Mouse (Mus musculus): ENCODE data around the gene Slc35g2.

Slc35g2 gene

DNA sequence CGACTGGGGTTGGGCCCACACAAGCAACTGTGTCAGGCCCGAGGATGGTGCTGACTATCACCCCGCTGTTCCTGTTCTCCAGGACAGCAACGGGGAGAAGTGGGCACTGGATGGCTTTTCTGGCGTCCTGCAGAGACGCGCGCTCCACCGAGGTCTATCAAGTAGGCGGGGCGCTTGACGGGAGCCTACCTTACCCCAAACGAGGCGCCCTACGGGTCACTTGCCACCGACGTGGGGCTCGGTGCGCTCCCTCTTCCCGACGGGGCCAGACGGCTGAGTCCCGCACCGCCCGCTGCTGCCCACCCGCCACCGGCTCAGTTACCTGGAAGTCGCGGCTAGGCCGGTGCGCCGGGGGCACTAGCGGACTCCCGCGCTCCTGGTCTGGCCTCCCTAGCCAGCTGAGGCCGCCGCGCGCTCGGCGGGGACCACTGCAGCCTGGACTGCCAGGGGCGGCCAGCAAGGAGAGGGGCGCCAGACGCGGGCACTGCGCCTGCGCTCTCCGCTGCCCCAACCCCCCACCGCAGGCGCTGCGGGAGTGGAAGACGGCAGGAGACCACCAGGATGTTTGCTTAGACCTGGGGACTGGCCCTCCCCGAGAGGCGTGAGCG lies at the start of gene Slc35g2:
Gene Slc35g2 (minus strand): TSS at position 465 of the 608 bp plus-strand sequence.
- in situ Hi-C loops (cut with MboI, MseI) = no loop called here

DNA sequence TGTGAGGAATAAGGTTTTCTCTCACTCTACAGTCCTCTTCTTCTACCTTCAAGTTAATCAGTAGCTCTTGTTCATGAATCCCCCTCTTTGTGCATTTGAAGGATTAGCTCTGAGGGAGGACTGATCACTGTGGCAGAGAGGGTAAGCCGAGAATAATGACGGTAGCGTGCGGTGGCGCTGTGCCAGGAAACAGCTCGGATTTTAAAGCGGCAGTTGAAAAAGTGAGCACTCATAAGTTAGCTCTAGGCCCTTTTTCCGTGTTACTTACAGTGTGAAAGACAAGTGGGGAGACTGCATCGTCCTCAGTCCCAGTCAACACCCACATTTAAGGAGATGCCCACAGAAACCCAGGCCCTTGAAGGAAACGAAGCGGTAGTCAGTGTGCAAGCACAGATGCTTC lies 46.1 kb upstream of the Slc35g2 start:
- in situ Hi-C loops (cut with MboI, MseI) = no loop called here

DNA sequence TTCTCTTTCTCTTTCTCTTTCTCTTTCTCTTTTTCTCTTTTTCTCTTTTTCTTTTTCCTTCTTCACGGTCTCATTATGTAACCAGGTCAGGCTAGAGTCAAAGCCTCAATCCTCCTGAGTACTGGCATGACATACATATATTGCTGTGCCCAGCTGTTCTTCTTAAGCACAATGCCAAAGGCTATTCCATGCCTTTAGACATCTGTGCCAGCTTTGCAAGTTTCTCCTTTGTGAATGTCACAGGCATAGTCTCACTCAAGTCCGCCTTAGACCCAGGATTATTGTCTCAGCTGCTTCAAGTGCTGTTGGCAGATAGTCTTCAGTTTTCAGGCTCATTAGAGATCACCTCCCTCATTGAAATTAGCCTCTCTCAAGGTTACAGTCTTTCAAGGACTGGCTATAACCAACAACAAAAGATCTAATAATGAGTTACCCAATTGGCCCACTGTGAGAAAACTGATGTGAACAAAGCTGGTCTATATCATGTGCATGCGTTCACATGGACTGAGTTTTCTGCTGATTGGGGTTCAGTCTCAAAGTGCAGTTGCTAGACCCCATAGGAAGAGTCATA lies 42.7 kb upstream of the Slc35g2 start:
- in situ Hi-C loops (cut with MboI, MseI) = no loop called here

DNA sequence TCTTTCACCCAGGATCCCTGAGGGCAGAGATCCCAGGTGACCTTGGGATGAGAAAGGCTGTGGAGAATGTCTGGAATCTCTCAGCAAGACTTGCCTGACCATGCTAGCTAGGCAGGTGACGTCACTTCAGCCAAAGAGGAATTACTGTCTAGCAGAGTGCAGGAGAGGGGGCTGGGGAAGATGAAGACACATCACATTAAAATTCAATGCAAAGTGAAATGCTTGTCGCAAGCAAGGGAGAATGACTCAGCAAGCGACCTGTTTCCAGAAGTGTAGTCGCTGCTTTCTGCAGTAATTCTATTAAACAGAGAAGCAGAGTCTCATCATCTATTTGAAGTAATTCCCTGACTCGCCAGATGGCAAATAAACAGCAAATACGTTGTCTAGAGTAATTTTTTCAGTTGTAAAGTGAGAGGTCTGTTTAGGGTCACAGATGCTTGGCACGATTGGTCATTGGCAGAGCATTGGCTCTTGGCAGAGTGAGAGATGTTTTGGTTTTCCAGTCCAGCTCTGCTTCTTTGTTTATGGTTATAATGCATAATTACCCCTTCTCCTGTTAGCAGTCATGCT lies 35.2 kb upstream of the Slc35g2 start:
- in situ Hi-C loops (cut with MboI, MseI) = no loop called here

DNA sequence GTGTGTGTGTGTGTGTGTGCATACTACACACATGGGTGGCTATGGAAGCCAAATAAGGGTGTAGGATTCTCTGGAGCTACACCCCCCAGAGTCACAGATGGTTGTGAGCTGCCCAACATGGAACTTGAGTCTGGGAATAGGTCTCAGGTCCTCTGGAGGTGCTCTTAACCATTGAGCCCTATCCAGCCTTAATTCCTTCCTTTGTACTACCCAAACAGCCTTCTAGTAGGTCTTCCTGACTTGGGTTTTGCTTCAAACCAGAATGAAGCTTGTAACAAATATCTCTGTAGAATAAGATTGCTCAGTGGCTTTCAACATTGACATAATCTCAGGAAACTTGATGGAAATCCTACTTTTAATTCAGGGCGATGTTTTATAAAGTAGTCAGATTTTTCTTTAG lies 34.6 kb upstream of the Slc35g2 start:
- in situ Hi-C loops (cut with MboI, MseI) = no loop called here

DNA sequence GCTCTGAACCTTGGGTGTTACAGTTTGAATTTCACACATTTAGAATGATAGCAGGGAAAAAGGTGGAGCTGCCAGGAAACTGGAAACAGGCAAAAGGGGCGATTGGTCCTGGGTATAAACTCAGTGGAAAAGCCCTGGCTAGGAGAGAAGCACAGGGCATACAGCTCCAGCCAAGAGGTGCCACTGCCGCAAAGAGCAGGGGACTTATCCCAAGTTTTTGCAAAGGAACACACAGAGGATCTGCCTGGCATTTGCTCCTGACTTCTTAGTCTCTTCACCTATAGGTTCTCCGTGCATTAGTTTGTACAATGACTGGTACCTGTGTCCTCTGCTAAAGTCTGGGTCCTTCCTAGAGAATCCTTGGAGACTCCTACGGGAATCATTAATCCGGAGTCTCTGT lies 32.3 kb upstream of the Slc35g2 start:
- in situ Hi-C loops (cut with MboI, MseI) = no loop called here

DNA sequence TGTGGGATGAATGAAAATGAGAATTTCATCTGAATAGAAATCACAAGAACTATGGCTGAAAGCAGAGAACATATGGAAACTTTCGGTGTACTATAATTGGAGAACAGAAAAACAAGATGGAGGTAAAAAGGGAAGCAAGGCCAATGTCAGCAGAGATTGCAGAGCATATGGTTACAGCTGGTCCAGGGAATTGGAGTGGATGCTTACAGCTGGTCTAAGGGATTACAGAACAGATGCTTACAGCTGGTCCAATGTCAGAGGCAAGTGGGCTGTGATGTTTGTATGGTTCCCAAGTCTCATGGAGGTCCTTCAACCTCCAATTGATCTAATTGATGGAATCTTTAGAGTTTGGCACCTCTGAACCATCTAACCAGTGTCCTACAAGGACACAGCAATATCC lies 31.2 kb upstream of the Slc35g2 start:
- in situ Hi-C loops (cut with MboI, MseI) = no loop called here

DNA sequence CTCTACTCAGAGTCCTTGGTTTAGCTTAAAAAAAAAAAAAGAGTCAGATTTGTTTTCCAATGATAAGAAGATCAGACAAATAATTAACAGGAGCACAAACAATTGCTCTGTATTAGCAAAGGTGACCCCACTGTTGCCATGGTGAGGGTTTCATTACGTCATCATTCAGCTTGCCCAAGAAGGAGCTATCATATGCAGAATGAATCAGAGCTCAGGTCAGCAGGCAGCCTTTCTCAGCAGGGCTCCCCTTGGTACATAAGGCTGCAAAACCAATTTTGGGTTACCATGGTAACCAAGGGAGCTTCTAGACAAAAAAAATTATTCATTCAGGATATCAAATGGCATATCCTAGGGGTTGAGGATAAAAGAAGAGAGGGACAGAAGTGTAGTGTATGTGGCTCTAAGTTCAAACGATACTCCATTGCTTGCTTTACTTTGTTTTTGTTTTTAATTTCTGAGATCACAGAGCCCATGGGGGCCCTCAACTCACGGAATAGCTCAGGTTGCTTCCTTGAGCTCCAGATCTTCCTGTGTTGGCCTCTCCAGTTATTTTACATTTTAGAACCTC lies 29.0 kb upstream of the Slc35g2 start:
- in situ Hi-C loops (cut with MboI, MseI) = loop anchor here (25.0 kb wide), 1 partner anchor 738 kb away; no protein-coding TSS in a partner anchor

DNA sequence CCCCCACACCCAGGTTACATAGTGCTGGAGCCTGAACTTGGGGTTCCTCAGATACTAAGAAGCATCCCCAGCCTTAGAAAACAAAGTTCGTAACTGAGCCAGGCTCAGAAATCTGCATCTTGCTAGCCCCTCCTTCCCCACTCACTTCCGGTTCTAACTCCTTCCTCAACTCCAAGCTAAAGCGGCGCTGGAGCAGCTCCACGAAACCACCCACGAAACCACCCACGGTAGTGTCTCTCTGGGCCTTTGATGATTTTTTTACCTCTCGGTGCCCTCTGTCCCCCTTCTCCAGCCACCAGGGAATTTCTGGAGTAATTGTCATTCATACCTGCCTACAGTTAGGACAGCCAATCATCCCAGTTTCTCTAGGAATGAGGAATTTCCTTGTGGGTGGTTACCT lies 26.7 kb upstream of the Slc35g2 start, which contains the start of gene Stag1:
Gene Stag1 (plus strand): TSS at position 253 of the 400 bp plus-strand sequence.
- in situ Hi-C loops (cut with MboI, MseI) = loop anchor here (25.0 kb wide), 1 partner anchor 735 kb away; no protein-coding TSS in a partner anchor

DNA sequence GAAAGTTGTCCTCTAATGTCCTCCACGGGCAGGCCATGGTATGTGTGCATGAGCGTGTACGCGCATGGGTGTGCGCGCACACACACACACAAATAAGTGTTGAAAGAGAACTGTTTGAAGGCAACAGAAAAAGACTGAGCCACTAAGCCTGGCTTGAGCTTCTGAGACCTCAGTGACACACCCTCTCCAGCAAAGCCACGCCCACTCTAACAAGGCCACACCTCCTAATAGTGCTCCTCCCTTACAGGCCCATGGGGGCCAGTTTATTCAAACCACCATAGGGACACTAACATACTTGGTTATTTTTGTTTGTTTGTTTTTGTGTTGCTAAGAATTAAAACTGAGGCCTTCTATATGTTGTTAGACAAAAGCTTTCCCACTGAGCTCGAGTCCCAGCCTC lies 25.4 kb upstream of the Slc35g2 start:
- in situ Hi-C loops (cut with MboI, MseI) = loop anchor here (25.0 kb wide), 1 partner anchor 734 kb away; no protein-coding TSS in a partner anchor

DNA sequence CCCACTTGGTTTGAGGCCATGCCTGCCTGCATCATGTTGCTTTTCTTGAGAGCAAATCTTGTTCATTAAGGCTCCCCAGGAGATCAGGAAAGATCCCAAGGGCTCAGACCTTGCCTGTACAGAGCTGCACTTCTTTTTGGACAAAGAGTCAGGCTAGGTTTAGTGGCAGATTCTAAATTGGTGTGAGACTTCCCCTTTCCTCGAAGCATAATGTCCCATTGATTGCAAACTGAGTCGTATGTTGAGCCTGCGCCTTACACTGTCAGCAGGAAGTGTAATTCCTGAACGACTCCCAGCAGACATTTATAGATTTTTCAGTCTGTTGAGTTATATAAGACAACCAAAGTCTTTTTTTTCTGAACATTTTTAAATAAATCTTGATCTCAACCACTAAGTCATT lies 19.6 kb upstream of the Slc35g2 start:
- in situ Hi-C loops (cut with MboI, MseI) = loop anchor here (25.0 kb wide), 1 partner anchor 728 kb away; no protein-coding TSS in a partner anchor

DNA sequence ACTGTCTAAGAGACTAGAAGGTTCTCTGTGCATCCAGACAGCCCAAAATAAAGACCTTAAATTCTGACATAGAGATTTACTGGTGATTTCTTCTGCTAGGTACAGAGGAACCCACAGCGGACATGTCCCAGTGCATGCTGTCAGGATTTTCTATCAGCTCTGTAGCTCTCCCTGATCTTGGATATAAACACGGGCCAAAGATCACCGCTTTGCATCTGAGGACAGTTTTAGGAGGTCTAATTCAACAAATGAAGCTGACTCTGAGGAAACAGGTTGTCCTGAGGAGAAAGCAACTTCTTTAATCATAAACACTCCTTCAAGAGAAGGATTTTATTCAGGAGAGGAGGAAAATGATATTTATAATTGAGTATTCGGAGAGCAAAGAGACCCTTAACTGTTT lies 13.1 kb upstream of the Slc35g2 start:
- in situ Hi-C loops (cut with MboI, MseI) = loop anchor here (25.0 kb wide), 1 partner anchor 722 kb away; no protein-coding TSS in a partner anchor

DNA sequence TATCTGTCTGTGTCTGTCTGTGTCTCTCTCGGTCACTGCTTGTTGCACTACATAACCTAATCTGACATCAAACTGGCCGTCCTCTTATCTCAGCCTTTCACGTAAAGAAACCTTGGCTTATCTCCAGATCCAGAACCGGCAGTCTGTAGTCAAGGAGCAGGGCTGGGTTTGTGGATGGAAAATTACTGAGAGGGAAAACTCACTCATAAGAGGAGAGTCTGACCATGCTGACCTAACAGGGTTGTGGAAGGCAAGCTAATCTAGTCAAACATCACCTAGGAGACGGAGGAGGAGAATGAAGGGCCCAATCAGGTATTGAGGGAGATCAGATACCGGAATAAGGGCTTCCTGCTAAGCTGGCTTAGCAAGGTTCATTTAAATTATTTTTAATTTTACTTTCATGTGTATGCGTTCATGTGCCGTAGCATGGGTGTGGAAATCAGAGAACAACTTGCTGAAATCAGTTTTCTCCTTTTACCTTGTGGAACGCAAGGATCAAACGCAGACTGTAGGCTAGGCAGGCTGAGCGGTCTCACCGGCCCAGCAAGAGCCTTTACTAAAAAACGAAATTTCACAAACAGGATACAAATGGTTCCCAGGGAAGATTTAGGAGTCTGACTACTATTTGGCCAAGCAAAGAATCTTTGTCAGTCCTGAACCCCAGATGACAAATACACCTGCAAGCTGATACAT lies 12.1 kb upstream of the Slc35g2 start:
- in situ Hi-C loops (cut with MboI, MseI) = loop anchor here (25.0 kb wide), 1 partner anchor 721 kb away; no protein-coding TSS in a partner anchor

DNA sequence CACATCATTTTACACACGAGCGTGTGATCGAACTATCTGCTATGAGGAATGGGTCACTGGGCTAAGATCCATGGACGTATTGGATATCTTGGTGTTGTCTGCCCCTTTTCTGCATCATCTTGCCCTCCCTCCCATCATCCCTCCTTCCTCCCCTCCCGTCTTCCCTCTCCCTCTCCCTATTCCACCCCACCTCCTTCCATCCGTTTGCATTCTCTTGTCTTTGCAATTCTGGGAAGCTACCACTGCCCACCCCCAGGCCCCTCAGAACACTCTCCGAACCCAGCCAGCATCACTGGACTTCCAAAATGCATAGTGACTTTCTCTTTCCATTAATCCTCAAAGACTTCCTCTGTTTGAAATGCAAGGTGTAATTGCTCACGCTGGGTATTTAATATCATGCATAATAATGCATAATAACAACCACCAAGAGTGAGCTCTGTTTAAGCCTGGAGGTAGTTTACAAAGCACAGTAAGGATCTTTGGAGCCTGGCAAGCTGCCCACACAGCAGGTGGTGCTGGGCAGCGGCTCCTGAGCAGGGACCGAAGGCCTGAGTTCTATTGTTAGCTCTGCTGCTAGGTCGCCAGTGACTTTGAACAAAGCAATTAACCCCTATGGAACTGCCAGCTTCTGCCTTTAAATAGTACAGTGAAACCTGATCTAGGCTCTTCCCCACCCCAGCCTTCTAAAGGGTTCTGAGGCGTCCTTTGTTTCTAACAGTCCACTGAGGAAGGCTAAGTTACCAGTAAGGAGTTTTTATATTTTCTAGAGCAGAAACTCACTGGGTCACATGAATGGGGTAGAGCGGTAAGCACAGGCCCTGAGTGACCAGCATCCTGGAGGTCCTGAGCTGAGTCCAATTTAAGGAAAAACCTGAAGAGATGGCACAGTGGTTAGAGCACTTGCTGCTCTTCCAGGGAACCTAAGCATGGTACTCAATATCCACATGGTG lies 10.9 kb upstream of the Slc35g2 start:
- in situ Hi-C loops (cut with MboI, MseI) = loop anchor here (25.0 kb wide), 1 partner anchor 720 kb away; no protein-coding TSS in a partner anchor

DNA sequence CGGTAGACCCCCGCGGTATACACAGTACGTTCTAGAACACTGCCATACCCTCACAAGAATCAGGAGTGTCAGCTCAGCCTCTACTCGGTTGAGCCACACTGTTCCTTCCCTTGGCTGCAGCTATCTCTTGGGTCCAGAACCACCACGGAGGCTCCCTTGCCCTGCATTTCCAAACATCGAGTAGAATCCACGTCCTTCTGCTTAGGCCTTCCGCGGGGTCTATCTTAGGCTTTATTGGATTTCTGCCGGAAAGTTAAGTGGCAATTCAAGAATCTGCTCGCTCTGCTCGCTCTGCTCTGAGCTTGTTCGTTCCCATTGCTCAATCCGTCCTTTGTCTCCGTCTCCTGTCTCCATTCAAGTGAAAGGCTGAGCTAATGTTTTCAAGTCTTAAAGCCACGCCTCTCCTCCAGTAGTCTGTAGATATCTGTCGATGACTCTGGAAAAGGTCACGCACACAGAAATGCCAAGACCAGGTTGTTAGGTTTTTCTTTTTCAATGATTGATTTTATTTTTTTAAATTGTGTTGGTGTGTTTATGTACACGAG lies 9.4 kb upstream of the Slc35g2 start:
- in situ Hi-C loops (cut with MboI, MseI) = loop anchor here (25.0 kb wide), 1 partner anchor 718 kb away; no protein-coding TSS in a partner anchor

DNA sequence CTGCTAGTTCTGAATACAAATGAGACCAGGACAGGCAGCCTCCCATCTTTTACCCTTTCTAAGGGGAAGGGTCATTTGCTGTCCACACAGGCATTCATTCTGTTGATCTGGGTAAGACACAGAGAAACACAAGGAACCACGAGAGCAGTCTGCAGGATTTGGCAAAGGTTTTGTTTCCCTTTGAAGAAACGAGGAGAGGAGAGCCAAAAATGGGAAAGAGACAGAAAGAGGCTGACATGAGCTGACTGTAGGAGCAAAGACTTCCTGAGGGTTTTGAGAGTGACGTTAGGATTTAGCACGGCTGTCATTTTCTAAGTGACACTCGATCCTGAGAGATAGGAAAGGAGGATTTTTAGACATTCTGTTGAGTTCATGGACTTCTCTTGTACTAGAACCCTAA lies 3.1 kb upstream of the Slc35g2 start:
- in situ Hi-C loops (cut with MboI, MseI) = no loop called here

DNA sequence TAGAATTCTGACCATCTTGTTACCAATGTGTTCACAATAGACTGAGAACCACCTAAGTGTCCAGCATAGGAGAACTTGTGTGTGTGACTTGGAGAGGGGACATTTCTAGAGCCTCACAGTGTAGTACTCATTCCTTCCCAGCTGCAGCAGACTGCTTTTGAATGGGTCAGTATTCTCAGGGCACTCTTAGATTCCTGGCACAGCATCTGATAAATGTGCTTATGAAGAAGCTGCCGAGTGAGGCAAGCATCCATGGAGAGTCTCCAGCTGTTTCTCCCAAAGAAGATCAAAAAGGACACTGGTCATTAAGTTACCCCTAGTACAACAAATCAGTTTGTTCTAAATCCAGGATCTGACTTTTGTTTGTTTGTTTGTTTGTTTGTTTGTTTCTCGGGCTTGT lies 2.4 kb upstream of the Slc35g2 start:
- in situ Hi-C loops (cut with MboI, MseI) = no loop called here

DNA sequence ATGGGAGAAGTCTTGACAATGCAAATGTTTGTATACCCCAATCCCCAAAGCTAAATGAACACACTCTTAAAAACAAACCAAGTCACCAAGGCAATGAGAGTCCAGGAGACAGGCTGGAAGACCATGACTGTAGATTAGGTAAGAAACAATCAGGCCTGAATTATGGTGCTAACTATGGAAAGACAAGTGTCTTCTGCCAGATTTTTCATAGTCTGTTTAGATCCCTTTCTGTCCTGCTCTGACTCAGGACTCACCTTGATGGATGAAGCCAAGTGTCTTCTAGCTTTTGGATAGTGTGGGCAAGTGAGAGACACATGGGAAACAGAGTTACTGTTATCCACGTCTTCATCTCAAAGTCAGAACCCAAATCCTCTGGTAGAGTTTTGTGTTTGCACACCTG lies 621 bp upstream of the Slc35g2 start:
- in situ Hi-C loops (cut with MboI, MseI) = no loop called here

DNA sequence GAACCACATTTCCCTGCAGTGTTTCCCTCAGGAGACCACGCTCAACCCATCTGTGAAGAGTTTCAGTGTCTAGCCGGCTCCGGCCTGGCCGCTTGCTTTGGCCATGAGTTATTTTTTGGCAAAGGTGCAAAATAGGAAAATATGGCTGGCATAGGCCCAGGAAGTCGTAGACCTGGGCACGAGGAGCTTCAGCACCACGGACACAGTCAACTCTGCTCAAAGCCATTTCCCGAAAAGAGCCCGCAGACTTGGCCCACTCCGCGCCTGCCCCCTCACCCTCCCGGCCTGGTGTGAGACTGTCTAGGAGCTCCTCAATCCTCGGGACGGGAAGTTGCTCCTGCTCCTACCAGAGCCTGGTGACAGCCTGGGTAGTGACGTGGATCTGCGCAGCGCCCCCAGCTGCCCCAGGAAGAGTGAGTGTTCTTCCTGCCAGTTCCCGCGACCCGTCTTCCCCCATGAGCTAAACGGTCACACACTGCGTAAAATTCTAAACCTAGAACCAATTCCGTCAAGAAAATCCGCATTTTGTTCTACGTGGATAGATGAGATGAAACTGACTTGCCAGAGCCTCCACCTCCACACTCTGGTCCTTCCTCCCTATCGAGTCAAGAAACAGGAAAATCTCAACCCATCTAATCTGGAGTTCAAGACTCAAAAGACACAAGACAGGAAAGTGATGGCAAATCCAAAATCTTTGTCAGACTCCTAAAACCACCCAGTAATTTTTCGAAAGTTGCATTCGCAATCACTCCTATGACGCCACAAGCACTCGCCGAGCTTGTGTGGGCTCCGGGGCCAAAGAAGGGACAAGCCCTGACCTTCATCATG lies 878 bp downstream of the Slc35g2 start:
- in situ Hi-C loops (cut with MboI, MseI) = no loop called here

All from T-helper 2 cell (primary cell).